Mouse (Mus musculus) small intestine, adult 2 months (tissue): Measurements from ENCODE around the gene Astn2. TPM values are rescaled to one million over a fixed set of nuclear protein-coding genes. Genes with fewer than 3 reads are reported as not detected.

Source experiments
- H3K27ac ChIP-seq: fragments of 200-500 bp; 2 replicates; pipeline ENCODE4 v1.5.1; 2012; ENCODE audit warnings: low read depth, low read length, control low read depth, inconsistent platforms; ENCODE audit not compliant: insufficient read depth
- H3K27me3 ChIP-seq: fragments of 200-500 bp; 2 replicates; pipeline ENCODE4 v1.6.1; 2012; ENCODE audit warnings: mild to moderate bottlenecking, moderate library complexity, low read length, inconsistent platforms; ENCODE audit not compliant: control insufficient read depth, insufficient read depth
- H3K36me3 ChIP-seq: fragments of 200-500 bp; 2 replicates; pipeline ENCODE4 v1.6.1; 2012; ENCODE audit warnings: mild to moderate bottlenecking, low read length, control low read depth, inconsistent platforms; ENCODE audit not compliant: control insufficient read depth, insufficient read depth
- H3K4me1 ChIP-seq: fragments of 200-500 bp; 2 replicates; pipeline ENCODE4 v1.6.1; 2012; ENCODE audit warnings: low read length, inconsistent platforms, mixed read lengths; ENCODE audit not compliant: control insufficient read depth, insufficient read depth, insufficient read length
- H3K4me3 ChIP-seq: fragments of 200-500 bp; 2 replicates; pipeline ENCODE4 v1.5.1; 2012; ENCODE audit warnings: low read depth, mild to moderate bottlenecking, control low read depth, inconsistent platforms, low read length, moderate library complexity
- CTCF ChIP-seq: fragments of 200-500 bp; IDR thresholded peaks from 2 replicates; pipeline ENCODE4 v1.5.1; 2012; ENCODE audit warnings: low read depth, mild to moderate bottlenecking, control low read depth, inconsistent platforms, low read length, moderate library complexity, mixed read lengths; ENCODE audit not compliant: insufficient replicate concordance, insufficient read length; ENCODE audit errors: extremely low read depth
- POLR2A ChIP-seq: fragments of 200-500 bp; IDR thresholded peaks from 2 replicates; pipeline ENCODE4 v1.6.1; 2012; ENCODE audit warnings: low read depth, mild to moderate bottlenecking, control low read depth, inconsistent platforms, low read length, moderate library complexity
- WGBS: fragments of 180-500 bp; shearing (Covaris S2); methylation state at CpG from one replicate; pipeline ENCODE4 v1.1.7; 2018; 5-methylcytosine and 5-hydroxymethylcytosine counted together
- polyA plus RNA-seq: library from polyadenylated mRNA; depleted of rRNA; stranded (reverse); fragments of >200 nt; gene quantifications from 2 replicates; pipeline ENCODE4 v1.2.3, GENCODE M21; 2012

Astn2 gene
- polyA plus RNA-seq, 1 experiment: 0.37 TPM

GRCm38 (mm10) chr4:66232350-66232749, 172.1 kb downstream of the Astn2 start:
- no peak overlapping the region for H3K4me3 ChIP-seq
- TF ChIP-seq CTCF (no peak), POLR2A (no peak)
- no peaks in the 10 kb centered on the region for H3K36me3 ChIP-seq
- WGBS: 76% methylated on average over 2 of the region's 2 CpGs
- no peaks in the 10 kb centered on the region for H3K4me1 ChIP-seq
- no peak overlapping the region for H3K27ac ChIP-seq
- H3K27me3 ChIP-seq: no peaks in the 10 kb centered on the region

GRCm38 (mm10) chr4:66230735-66231134, 173.7 kb downstream of the Astn2 start:
- TF ChIP-seq POLR2A: no peak
- TF ChIP-seq CTCF: no peak
- Histone ChIP-seq H3K36me3 (no peaks in the 10 kb centered on the region), H3K4me1 (no peaks in the 10 kb centered on the region), H3K4me3 (no peak overlapping the region), H3K27ac (no peak overlapping the region), H3K27me3 (no peaks in the 10 kb centered on the region)
- 85% methylated on average over 4 of the region's 4 CpGs for WGBS

GRCm38 (mm10) chr4:66222602-66223317, 181.7 kb downstream of the Astn2 start:
- WGBS: 79% methylated on average over 9 of the region's 9 CpGs

GRCm38 (mm10) chr4:66215170-66215618, 189.2 kb downstream of the Astn2 start:
- H3K27ac ChIP-seq: no peak overlapping the region
- TF ChIP-seq CTCF: no peak
- no peak for TF ChIP-seq POLR2A
- WGBS: 64% methylated on average over 9 of the region's 9 CpGs
- H3K4me3 ChIP-seq: no peak overlapping the region
- no peaks in the 10 kb centered on the region for H3K4me1 ChIP-seq
- no peaks in the 10 kb centered on the region for H3K27me3 ChIP-seq
- no peaks in the 10 kb centered on the region for H3K36me3 ChIP-seq

More at GRCm38 (mm10) chr4:66222602-66223317, 181.7 kb downstream of the Astn2 start:
- no peak overlapping the region for H3K27ac ChIP-seq
- no peaks in the 10 kb centered on the region for H3K4me1 ChIP-seq
- no peaks in the 10 kb centered on the region for H3K27me3 ChIP-seq
- no peak for TF ChIP-seq CTCF
- no peak for TF ChIP-seq POLR2A
- H3K4me3 ChIP-seq: no peak overlapping the region
- H3K36me3 ChIP-seq: no peaks in the 10 kb centered on the region

- Histone ChIP-seq H3K27ac (no peak overlapping the region), H3K4me3 (no peak overlapping the region), H3K4me1 (no peaks in the 10 kb centered on the region), H3K36me3 (no peaks in the 10 kb centered on the region), H3K27me3 (no peaks in the 10 kb centered on the region)
- 86% methylated on average over 8 of the region's 8 CpGs for WGBS
- TF ChIP-seq CTCF (no peak), POLR2A (no peak)
Observed at GRCm38 (mm10) chr4:66189636-66190035, 214.8 kb downstream of the Astn2 start.

GRCm38 (mm10) chr4:66175887-66176533, 228.4 kb downstream of the Astn2 start:
- WGBS: 63% methylated on average over 14 of the region's 14 CpGs

GRCm38 (mm10) chr4:66171583-66171982, 232.8 kb downstream of the Astn2 start:
- no peaks in the 10 kb centered on the region for H3K36me3 ChIP-seq
- no peaks in the 10 kb centered on the region for H3K27me3 ChIP-seq
- no peaks in the 10 kb centered on the region for H3K4me1 ChIP-seq
- TF ChIP-seq POLR2A: no peak
- TF ChIP-seq CTCF: no peak
- no peak overlapping the region for H3K4me3 ChIP-seq
- H3K27ac ChIP-seq: no peak overlapping the region
- 79% methylated on average over 5 of the region's 5 CpGs for WGBS

More at GRCm38 (mm10) chr4:66175887-66176533, 228.4 kb downstream of the Astn2 start:
- TF ChIP-seq POLR2A (no peak), CTCF (no peak)
- H3K36me3 ChIP-seq: no peaks in the 10 kb centered on the region
- no peak overlapping the region for H3K4me3 ChIP-seq
- H3K4me1 ChIP-seq: no peaks in the 10 kb centered on the region
- no peaks in the 10 kb centered on the region for H3K27me3 ChIP-seq
- H3K27ac ChIP-seq: no peak overlapping the region
